Mouse (Mus musculus) limb, embryonic 11.5 days (tissue): Measurements from ENCODE around the gene Lypd5. TPM values are rescaled to one million over a fixed set of nuclear protein-coding genes. Genes with fewer than 3 reads are reported as not detected.

Experiments
- ATAC-seq: fragments of 200-750 bp; cut with Nextera tagmentation; 2 replicates; pipeline ENCODE4 v1.8.0; 2017; ENCODE audit warnings: low read depth; ENCODE audit not compliant: insufficient number of reproducible peaks, low FRiP score, low TSS enrichment
- DNase-seq: peaks from one replicate; pipeline ENCODE4 v3.0.0-alpha.2; 2015; ENCODE audit warnings: low spot score
- H3K27ac ChIP-seq: fragments of 300-500 bp; sonication (generic); replicated peaks from 2 replicates; pipeline ENCODE4 v1.5.1; 2014; ENCODE audit warnings: low read depth, mild to moderate bottlenecking, low read length
- H3K27me3 ChIP-seq: fragments of 300-500 bp; sonication (generic); 2 replicates; pipeline ENCODE4 v1.6.1; 2014; ENCODE audit warnings: mild to moderate bottlenecking, low read length, mixed read lengths; ENCODE audit not compliant: control insufficient read depth, insufficient read depth
- H3K36me3 ChIP-seq: fragments of 300-500 bp; sonication (generic); 2 replicates; pipeline ENCODE4 v1.6.1; 2014; ENCODE audit warnings: mild to moderate bottlenecking, low read length, moderate library complexity, mixed read lengths; ENCODE audit not compliant: control insufficient read depth, insufficient read depth
- H3K4me1 ChIP-seq: fragments of 300-500 bp; sonication (generic); 2 replicates; pipeline ENCODE4 v1.6.1; 2014; ENCODE audit warnings: low read length, mixed read lengths; ENCODE audit not compliant: control insufficient read depth, insufficient read depth
- H3K4me2 ChIP-seq: fragments of 300-500 bp; sonication (generic); 2 replicates; pipeline ENCODE4 v1.6.1; 2014; ENCODE audit warnings: low read depth, mild to moderate bottlenecking, moderate library complexity; ENCODE audit not compliant: severe bottlenecking
- H3K4me3 ChIP-seq: fragments of 300-500 bp; sonication (generic); 2 replicates; pipeline ENCODE4 v1.5.1; 2014; ENCODE audit warnings: low read depth, low read length
- H3K9ac ChIP-seq: fragments of 300-500 bp; sonication (generic); 2 replicates; pipeline ENCODE4 v1.6.1; 2014; ENCODE audit warnings: mild to moderate bottlenecking, low read length
- H3K9me3 ChIP-seq: fragments of 300-500 bp; sonication (generic); 2 replicates; pipeline ENCODE4 v1.6.1; 2016; ENCODE audit warnings: low read length; ENCODE audit not compliant: control insufficient read depth
- WGBS: fragments of 180-500 bp; shearing (Covaris S2); extraction: QIAGEN DNeasy Blood & Tissue Kit; methylation state at CpG from one replicate; pipeline ENCODE4 v1.1.7; 2014; 5-methylcytosine and 5-hydroxymethylcytosine counted together
- polyA plus RNA-seq: library from polyadenylated mRNA; unstranded; fragments of >200 nt; fragmentation: Nextera tagmentation; extraction: Ambion mirVana; gene quantifications from 2 replicates; pipeline ENCODE4 v1.2.1, GENCODE M21; 2014

Lypd5 gene
- polyA plus RNA-seq, 1 experiment from 2014 or later, result not detected

- H3K4me3 ChIP-seq, result no peak overlapping the region
These were observed 23.3 kb downstream of the Lypd5 start for GRCm38 (mm10) chr7:24372300-24372699.

GRCm38 (mm10) chr7:24372786-24373185, 23.8 kb downstream of the Lypd5 start:
- H3K36me3 ChIP-seq, result no peaks in the 10 kb centered on the region
- no peak overlapping the region for H3K9ac ChIP-seq
- no peak overlapping the region for H3K4me2 ChIP-seq
- no peaks in the 10 kb centered on the region for H3K27me3 ChIP-seq
- no peak overlapping the region for H3K27ac ChIP-seq
- ATAC-seq, result no peak
- H3K4me3 ChIP-seq, result no peak overlapping the region
- peaks cover 8% of the 10 kb centered on the region; the same call in 1 of the 2 replicates for H3K4me1 ChIP-seq
- no peak for DNase-seq
- 77% methylated on average over 4 of the region's 4 CpGs for WGBS
- H3K9me3 ChIP-seq, result no peaks in the 10 kb centered on the region

More at GRCm38 (mm10) chr7:24372300-24372699, 23.3 kb downstream of the Lypd5 start:
- Histone ChIP-seq H3K27ac (no peak overlapping the region), H3K27me3 (no peaks in the 10 kb centered on the region), H3K36me3 (no peaks in the 10 kb centered on the region), H3K9ac (no peak overlapping the region), H3K4me2 (no peak overlapping the region), H3K9me3 (no peaks in the 10 kb centered on the region), H3K4me1 (peaks cover 4% of the 10 kb centered on the region; the same call in 1 of the 2 replicates)
- WGBS, result 79% methylated on average over 9 of the region's 11 CpGs
- ATAC-seq, result no peak
- DNase-seq, result no peak

- no peak overlapping the region for H3K4me3 ChIP-seq
- no peak overlapping the region for H3K4me2 ChIP-seq
- H3K9me3 ChIP-seq, result no peaks in the 10 kb centered on the region
- H3K4me1 ChIP-seq, result peaks cover 16% of the 10 kb centered on the region
- no peaks in the 10 kb centered on the region for H3K27me3 ChIP-seq
- H3K27ac ChIP-seq, result no peak overlapping the region
- no peaks in the 10 kb centered on the region for H3K36me3 ChIP-seq
- peak overlapping the region; percentile 27; the same call in 1 of the 2 replicates for H3K9ac ChIP-seq
- WGBS, result 47% methylated on average over 19 of the region's 20 CpGs
- DNase-seq, result no peak
- ATAC-seq, result no peak
These were observed 24.8 kb downstream of the Lypd5 start for GRCm38 (mm10) chr7:24373538-24374379.

GRCm38 (mm10) chr7:24376456-24376855, 27.5 kb downstream of the Lypd5 start:
- Histone ChIP-seq H3K9ac (no peak overlapping the region), H3K9me3 (no peaks in the 10 kb centered on the region), H3K4me1 (peaks cover 26% of the 10 kb centered on the region), H3K4me3 (no peak overlapping the region), H3K36me3 (no peaks in the 10 kb centered on the region), H3K27ac (no peak overlapping the region; the same call in 1 of the 2 replicates), H3K4me2 (no peak overlapping the region), H3K27me3 (no peaks in the 10 kb centered on the region)
- DNase-seq, result no peak
- no peak for ATAC-seq
- WGBS, result 88% methylated on average over 8 of the region's 8 CpGs

GRCm38 (mm10) chr7:24377091-24377865, 28.3 kb downstream of the Lypd5 start:
- H3K27me3 ChIP-seq, result no peaks in the 10 kb centered on the region
- 8% methylated on average over 47 of the region's 49 CpGs for WGBS
- H3K4me3 ChIP-seq, result peak overlapping the region; percentile 10; the same call in 1 of the 2 replicates
- peak overlapping the region; percentile 52; the same call in 1 of the 2 replicates for H3K27ac ChIP-seq
- ATAC-seq (no peak; the same call in 1 of the 2 replicates), DNase-seq (peak; percentile 72)
- no peaks in the 10 kb centered on the region for H3K9me3 ChIP-seq
- H3K36me3 ChIP-seq, result no peaks in the 10 kb centered on the region
- peak overlapping the region; percentile 58 for H3K4me2 ChIP-seq
- H3K9ac ChIP-seq, result peak overlapping the region; percentile 47; the same call in 1 of the 2 replicates
- peaks cover 26% of the 10 kb centered on the region for H3K4me1 ChIP-seq

- Histone ChIP-seq H3K36me3 (no peaks in the 10 kb centered on the region), H3K4me2 (no peak overlapping the region), H3K9me3 (no peaks in the 10 kb centered on the region), H3K4me3 (no peak overlapping the region), H3K27me3 (no peaks in the 10 kb centered on the region), H3K4me1 (peaks cover 26% of the 10 kb centered on the region), H3K9ac (no peak overlapping the region), H3K27ac (no peak overlapping the region; the same call in 1 of the 2 replicates)
- 56% methylated on average over 10 of the region's 10 CpGs for WGBS
- ATAC-seq, result no peak
- peak; percentile 43 for DNase-seq
These were observed 29.2 kb downstream of the Lypd5 start for GRCm38 (mm10) chr7:24378049-24378701.

- no peaks in the 10 kb centered on the region for H3K27me3 ChIP-seq
- H3K4me1 ChIP-seq, result peaks cover 28% of the 10 kb centered on the region
- peak overlapping the region; percentile 42; the same call in 1 of the 2 replicates for H3K27ac ChIP-seq
- 7% methylated on average over 7 of the region's 7 CpGs for whole genome bisulfite sequencing
- ATAC-seq (no peak), DNase-seq (peak; percentile 70)
- no peaks in the 10 kb centered on the region for H3K9me3 ChIP-seq
- peak overlapping the region; percentile 34 for H3K9ac ChIP-seq
- no peaks in the 10 kb centered on the region for H3K36me3 ChIP-seq
- H3K4me3 ChIP-seq, result no peak overlapping the region
- H3K4me2 ChIP-seq, result no peak overlapping the region; the same call in 1 of the 2 replicates
These were observed 30.9 kb downstream of the Lypd5 start for GRCm38 (mm10) chr7:24379934-24380333.

- Histone ChIP-seq H3K4me3 (no peak overlapping the region), H3K9me3 (no peaks in the 10 kb centered on the region), H3K27ac (peak overlapping the region; percentile 42; the same call in 1 of the 2 replicates), H3K27me3 (no peaks in the 10 kb centered on the region), H3K36me3 (no peaks in the 10 kb centered on the region), H3K9ac (peak overlapping the region; percentile 34), H3K4me1 (peaks cover 28% of the 10 kb centered on the region), H3K4me2 (no peak overlapping the region; the same call in 1 of the 2 replicates)
- DNase-seq, result no peak
- WGBS, result 67% methylated on average over 2 of the region's 2 CpGs
- no peak for ATAC-seq
These were observed 31.4 kb downstream of the Lypd5 start for GRCm38 (mm10) chr7:24380370-24380769.
